Mouse (Mus musculus) hindbrain, embryonic 13.5 days (tissue): ENCODE results near the gene Dnm1l. TPM values are rescaled to one million over a fixed set of nuclear protein-coding genes. Genes with fewer than 3 reads are reported as not detected.
"Not testable (repeated sequence)": the region's sequence is repeated elsewhere in the genome, so short reads cannot be mapped to it uniquely, and the experiment has no call there.

Experiments used
- ATAC-seq: fragments of 200-750 bp; cut with Nextera tagmentation; 2 replicates; pipeline ENCODE4 v1.8.0; 2017; ENCODE audit warnings: moderate TSS enrichment; ENCODE audit not compliant: low FRiP score
- H3K27ac ChIP-seq: fragments of 300-500 bp; sonication (generic); 2 replicates; pipeline ENCODE4 v1.5.1; 2015; ENCODE audit warnings: inconsistent platforms, mild to moderate bottlenecking, moderate library complexity
- H3K27me3 ChIP-seq: fragments of 300-500 bp; sonication (generic); 2 replicates; pipeline ENCODE4 v1.6.1; 2015; ENCODE audit warnings: mild to moderate bottlenecking, inconsistent platforms
- H3K36me3 ChIP-seq: fragments of 300-500 bp; sonication (generic); 2 replicates; pipeline ENCODE4 v1.6.1; 2015; ENCODE audit warnings: mild to moderate bottlenecking, inconsistent platforms
- H3K4me1 ChIP-seq: fragments of 300-500 bp; sonication (generic); replicated peaks from 2 replicates; pipeline ENCODE4 v1.6.1; 2015; ENCODE audit warnings: inconsistent platforms
- H3K4me2 ChIP-seq: fragments of 300-500 bp; sonication (generic); 2 replicates; pipeline ENCODE4 v1.6.1; 2015; ENCODE audit warnings: inconsistent platforms, mild to moderate bottlenecking, moderate library complexity
- H3K4me3 ChIP-seq: fragments of 300-500 bp; sonication (generic); 2 replicates; pipeline ENCODE4 v1.5.1; 2015; ENCODE audit warnings: mild to moderate bottlenecking, inconsistent platforms
- H3K9ac ChIP-seq: fragments of 300-500 bp; sonication (generic); 2 replicates; pipeline ENCODE4 v1.6.1; 2015; ENCODE audit warnings: mild to moderate bottlenecking, inconsistent platforms
- H3K9me3 ChIP-seq: fragments of 300-500 bp; sonication (generic); 2 replicates; pipeline ENCODE4 v1.6.1; 2016; ENCODE audit warnings: inconsistent platforms
- WGBS: fragments of 180-500 bp; shearing (Covaris S2); methylation state at CpG from one replicate; pipeline ENCODE4 v1.1.7; 2015; 5-methylcytosine and 5-hydroxymethylcytosine counted together
- polyA plus RNA-seq: library from polyadenylated mRNA; unstranded; fragments of >200 nt; fragmentation: Nextera tagmentation; extraction: Ambion mirVana; gene quantifications from 2 replicates; pipeline ENCODE4 v1.2.1, GENCODE M21; 2015

Dnm1l gene
- polyA plus RNA-seq = 100 and 102 TPM in 2 replicates

DNA sequence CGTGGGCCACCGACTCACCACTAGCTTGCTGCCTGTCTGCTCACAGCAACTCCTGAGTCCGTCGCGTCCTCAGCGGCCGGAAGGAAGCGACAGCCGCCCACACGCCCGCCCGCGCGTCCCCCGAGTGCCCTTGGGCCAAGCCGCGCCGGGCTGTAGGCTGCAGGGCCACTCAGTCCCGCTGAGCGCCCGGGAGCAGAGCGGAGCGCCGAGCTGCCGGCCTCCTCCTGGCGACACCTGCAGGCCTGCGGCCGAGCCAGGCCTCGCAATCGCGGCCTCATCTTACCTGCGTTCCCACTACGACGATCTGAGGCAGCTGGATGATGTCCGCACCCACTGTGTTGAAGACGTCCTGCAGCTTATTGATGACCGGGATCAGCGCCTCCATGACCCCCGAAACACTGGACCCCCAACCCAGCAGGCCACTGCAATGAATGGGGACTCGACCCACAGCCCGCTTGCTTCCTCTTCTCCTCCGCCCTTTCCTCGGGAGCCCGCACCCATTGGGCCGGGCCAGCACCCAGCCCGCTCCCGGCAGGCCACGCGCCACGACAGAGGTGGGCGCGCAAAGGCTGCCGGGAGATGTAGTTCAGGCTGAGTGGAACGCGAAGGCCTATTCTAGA is at the start of gene Dnm1l:
TSS of gene Dnm1l (minus strand) at position 479 of the 620 bp plus-strand sequence.
- Histone ChIP-seq H3K4me3 (peak within 1 kb of the TSS; percentile 90), H3K27me3 (no peaks in the 10 kb centered on the region), H3K9ac (peak within 1 kb of the TSS; percentile 92), H3K9me3 (no peaks in the 10 kb centered on the region), H3K36me3 (no peaks in the 10 kb centered on the region; the same call in 1 of the 2 replicates), H3K4me2 (peak within 1 kb of the TSS; percentile 68), H3K4me1 (peaks cover 11% of the 10 kb centered on the region), H3K27ac (peak within 1 kb of the TSS; percentile 94)
- under 1% methylated on average over 55 of the region's 55 CpGs for WGBS
- peak; percentile 100 for ATAC-seq

DNA sequence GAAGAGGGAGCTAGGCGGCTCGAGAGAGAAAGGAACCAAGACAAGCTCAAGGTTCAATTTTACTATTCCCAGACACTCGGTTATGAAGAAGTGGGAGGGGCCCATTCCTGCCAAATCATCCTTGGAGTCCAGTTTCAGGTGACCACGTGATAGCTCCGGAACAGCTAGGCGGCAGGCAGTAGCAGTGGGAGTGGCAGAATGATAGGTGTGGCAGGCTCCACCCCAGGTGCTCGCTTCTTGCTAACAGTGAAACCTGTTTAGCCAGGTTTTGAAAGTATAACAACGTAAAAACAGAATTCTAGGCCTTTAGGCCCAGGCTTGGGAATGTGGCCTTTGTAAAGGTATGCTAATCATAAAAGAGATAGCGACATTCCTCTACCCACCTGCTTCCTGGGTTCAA is 8.5 kb upstream of the Dnm1l start:
- not testable (repeated sequence) for H3K27me3 ChIP-seq, ATAC-seq, H3K4me2 ChIP-seq, H3K4me1 ChIP-seq, H3K9ac ChIP-seq, H3K36me3 ChIP-seq, H3K27ac ChIP-seq, H3K4me3 ChIP-seq, H3K9me3 ChIP-seq
- 72% methylated on average over 9 of the region's 9 CpGs for WGBS

GRCm38 (mm10) chr16:16359101-16359482 is 333 bp upstream of the Dnm1l start:
- Histone ChIP-seq H3K4me3 (peak overlapping the region; percentile 90), H3K4me1 (peaks cover 11% of the 10 kb centered on the region), H3K9ac (peak overlapping the region; percentile 92; the same call in 1 of the 2 replicates), H3K4me2 (peak overlapping the region; percentile 39)
- WGBS = 58% methylated on average over 9 of the region's 9 CpGs
- not testable (repeated sequence) for ATAC-seq, H3K9me3 ChIP-seq, H3K36me3 ChIP-seq, H3K27me3 ChIP-seq, H3K27ac ChIP-seq

DNA sequence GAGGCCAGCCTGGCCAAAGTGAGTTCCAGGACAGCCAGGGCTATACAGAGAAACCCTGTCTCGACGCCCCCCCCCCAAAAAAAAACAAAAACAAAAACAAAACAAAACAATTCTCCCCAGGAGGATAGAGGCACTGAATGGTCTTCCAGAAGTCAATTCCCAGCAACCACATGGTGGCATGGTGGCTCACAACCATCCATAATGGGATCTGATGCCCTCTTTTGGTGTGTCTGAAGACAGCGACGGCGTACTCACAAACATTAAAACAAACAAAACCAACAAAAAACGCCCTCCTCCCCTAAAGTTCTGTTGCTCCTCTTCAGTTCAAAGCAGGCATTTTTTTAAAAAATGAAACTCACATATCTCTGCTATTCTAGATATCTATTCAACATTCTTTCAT is 851 bp downstream of the Dnm1l start:
- H3K9me3 ChIP-seq = 0 out of 2 replicates have a peak, but pooled peaks cover 1% of the 10 kb centered on the region
- 8% methylated on average over 6 of the region's 6 CpGs for WGBS
- peaks cover 2% of the 10 kb centered on the region for H3K36me3 ChIP-seq
- peaks cover 11% of the 10 kb centered on the region for H3K4me1 ChIP-seq
- peak overlapping the region; percentile 92 for H3K9ac ChIP-seq
- no peak for ATAC-seq
- peak overlapping the region; percentile 94; the same call in 1 of the 2 replicates for H3K27ac ChIP-seq
- peak overlapping the region; percentile 90 for H3K4me3 ChIP-seq
- H3K27me3 ChIP-seq = no peaks in the 10 kb centered on the region
- peak overlapping the region; percentile 68 for H3K4me2 ChIP-seq

DNA sequence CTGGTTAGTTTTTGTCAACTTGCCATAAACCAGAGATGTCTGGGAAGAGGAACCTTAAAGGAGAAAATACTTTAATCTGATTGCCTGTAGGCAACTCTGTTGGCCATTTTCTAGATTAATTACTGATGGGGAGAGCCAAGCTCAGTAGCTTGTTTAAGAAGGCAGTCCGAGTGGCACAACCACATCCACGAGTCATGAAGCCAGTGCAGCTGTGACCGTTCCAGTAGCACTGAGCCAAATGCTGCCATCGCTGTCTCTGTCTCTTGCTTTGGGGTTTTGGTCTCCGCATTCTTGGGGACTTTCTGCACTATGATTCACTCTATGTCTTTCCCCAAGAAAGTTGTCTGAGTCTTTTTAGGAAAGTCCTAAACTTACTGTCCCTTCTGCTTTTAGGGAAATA is 12.3 kb downstream of the Dnm1l start:
- no peaks in the 10 kb centered on the region for H3K27me3 ChIP-seq
- ATAC-seq = no peak
- no peaks in the 10 kb centered on the region for H3K4me1 ChIP-seq
- no peaks in the 10 kb centered on the region for H3K9me3 ChIP-seq
- no peak overlapping the region for H3K4me2 ChIP-seq
- no peak overlapping the region for H3K9ac ChIP-seq
- H3K27ac ChIP-seq = no peak overlapping the region
- H3K36me3 ChIP-seq = peaks cover 8% of the 10 kb centered on the region; the same call in 1 of the 2 replicates
- WGBS = 92% methylated on average over 5 of the region's 5 CpGs
- H3K4me3 ChIP-seq = no peak overlapping the region

DNA sequence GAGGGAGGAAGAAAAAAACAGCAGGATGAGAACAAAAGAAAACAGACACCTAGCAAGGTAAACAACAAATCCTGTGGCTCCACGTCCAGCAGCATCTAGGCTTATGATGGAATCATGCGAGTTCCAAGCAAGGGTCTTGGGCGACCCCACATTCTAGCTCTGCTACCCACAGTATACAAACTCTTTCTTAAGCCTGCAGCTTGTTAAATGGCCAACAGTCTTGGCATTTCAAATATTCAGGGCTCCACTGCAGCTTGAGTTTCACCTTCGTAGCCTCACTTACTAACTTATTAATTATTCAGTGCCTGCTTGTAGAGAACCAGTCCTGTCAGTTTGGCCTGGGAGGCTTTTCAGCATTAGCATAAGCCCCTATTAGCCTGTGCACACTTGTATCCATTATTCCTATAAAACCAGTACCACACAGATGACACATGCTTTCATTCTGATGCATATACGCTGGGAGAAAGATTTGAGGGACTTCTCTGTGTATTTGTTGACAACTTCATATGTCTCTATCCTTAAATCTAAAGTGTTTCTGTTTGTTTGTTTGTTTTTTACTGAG is 32.9 kb downstream of the Dnm1l start:
- peaks cover 61% of the 10 kb centered on the region for H3K36me3 ChIP-seq
- no peaks in the 10 kb centered on the region for H3K9me3 ChIP-seq
- no peak overlapping the region for H3K27ac ChIP-seq
- no peaks in the 10 kb centered on the region for H3K4me1 ChIP-seq
- H3K9ac ChIP-seq = no peak overlapping the region
- ATAC-seq = no peak
- no peaks in the 10 kb centered on the region for H3K27me3 ChIP-seq
- H3K4me2 ChIP-seq = no peak overlapping the region
- no peak overlapping the region for H3K4me3 ChIP-seq
- WGBS = 82% methylated on average over 5 of the region's 5 CpGs

GRCm38 (mm10) chr16:16311319-16311718 is 47.4 kb downstream of the Dnm1l start:
- 86% methylated on average over 5 of the region's 5 CpGs for WGBS
- Histone ChIP-seq H3K9me3 (no peaks in the 10 kb centered on the region), H3K36me3 (peaks cover 58% of the 10 kb centered on the region), H3K27ac (no peak overlapping the region), H3K4me1 (no peaks in the 10 kb centered on the region), H3K4me2 (no peak overlapping the region), H3K9ac (no peak overlapping the region), H3K27me3 (no peaks in the 10 kb centered on the region), H3K4me3 (no peak overlapping the region)
- no peak for ATAC-seq

DNA sequence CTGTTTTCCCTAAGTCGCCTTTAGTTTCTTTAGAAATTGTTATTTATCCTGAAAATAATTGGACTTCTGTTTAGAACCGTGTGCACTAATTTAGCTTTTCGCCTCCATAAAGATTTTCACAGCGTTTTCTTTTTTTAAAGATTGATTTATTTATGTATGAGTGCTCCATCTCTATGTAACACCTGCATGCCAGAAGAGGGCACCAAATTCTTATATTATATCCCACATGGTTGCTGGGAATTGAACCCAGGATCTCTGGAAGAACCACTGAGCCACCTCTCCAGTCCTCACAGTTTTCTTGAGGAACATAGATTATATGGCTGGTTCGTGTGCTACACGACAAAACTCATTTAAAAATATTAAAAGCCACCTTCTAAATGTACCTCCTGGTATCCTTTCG is 54.9 kb downstream of the Dnm1l start:
- Histone ChIP-seq H3K27ac (no peak overlapping the region), H3K36me3 (peaks cover 9% of the 10 kb centered on the region), H3K9me3 (no peaks in the 10 kb centered on the region), H3K4me1 (peaks cover 15% of the 10 kb centered on the region), H3K9ac (peak overlapping the region; percentile 85), H3K4me3 (peak overlapping the region; percentile 96), H3K4me2 (peak overlapping the region; percentile 84), H3K27me3 (no peaks in the 10 kb centered on the region)
- WGBS = 18% methylated on average over 7 of the region's 7 CpGs
- ATAC-seq = no peak

GRCm38 (mm10) chr16:16303138-16303827 is 55.5 kb downstream of the Dnm1l start:
- Histone ChIP-seq H3K4me3 (peak overlapping the region; percentile 96), H3K4me1 (peaks cover 15% of the 10 kb centered on the region), H3K27me3 (no peaks in the 10 kb centered on the region), H3K27ac (peak overlapping the region; percentile 92), H3K36me3 (peaks cover 9% of the 10 kb centered on the region), H3K9me3 (no peaks in the 10 kb centered on the region), H3K4me2 (peak overlapping the region; percentile 84), H3K9ac (peak overlapping the region; percentile 85)
- peak; percentile 82 for ATAC-seq
- WGBS = under 1% methylated on average over 54 of the region's 61 CpGs

DNA sequence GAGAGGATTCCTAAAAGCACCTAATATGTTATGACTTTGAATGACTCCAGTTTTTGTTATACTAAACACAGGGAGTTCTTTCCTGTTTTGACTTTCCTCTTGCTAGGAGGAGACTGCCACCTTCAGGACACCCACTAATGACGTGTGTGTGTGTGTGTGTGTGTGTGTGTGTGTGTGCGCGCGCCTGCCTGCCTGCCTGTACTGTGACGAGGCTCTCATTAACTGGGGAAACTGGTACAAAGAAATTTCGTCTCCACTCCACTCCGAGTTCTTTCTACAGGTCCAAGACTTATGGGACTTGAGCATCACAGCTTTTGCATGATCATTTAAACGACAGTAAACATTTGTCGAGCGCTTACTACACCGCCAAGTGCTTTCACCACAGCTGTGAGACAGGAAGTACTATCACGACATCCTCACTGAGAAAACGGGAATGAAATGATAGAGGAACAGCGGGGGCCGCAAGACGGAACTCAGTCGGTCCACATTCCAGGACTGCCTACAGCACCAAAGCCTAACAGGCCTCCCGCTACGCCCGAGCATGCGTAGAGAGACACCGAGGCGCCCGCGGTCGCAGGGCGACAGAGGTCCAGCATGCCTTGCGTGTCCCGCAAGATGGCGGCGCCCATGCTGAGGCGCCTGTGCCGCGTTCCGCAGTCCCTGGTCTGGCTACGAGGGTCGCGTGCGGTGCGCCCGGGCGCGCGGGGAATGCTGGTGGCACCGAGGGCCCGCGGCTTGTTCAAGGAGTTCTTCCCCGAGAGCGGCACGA is 56.2 kb downstream of the Dnm1l start, which contains the start of gene Yars2:
TSS of gene Yars2 (plus strand) at position 597 of the 769 bp plus-strand sequence.
- peak; percentile 99 for ATAC-seq
- peaks cover 15% of the 10 kb centered on the region for H3K4me1 ChIP-seq
- peak within 1 kb of the TSS; percentile 96 for H3K4me3 ChIP-seq
- 0% methylated on average over 50 of the region's 50 CpGs for WGBS
- peak within 1 kb of the TSS; percentile 85 for H3K9ac ChIP-seq
- H3K36me3 ChIP-seq = peaks cover 6% of the 10 kb centered on the region
- peak within 1 kb of the TSS; percentile 84 for H3K4me2 ChIP-seq
- H3K9me3 ChIP-seq = no peaks in the 10 kb centered on the region
- H3K27ac ChIP-seq = peak within 1 kb of the TSS; percentile 92
- no peaks in the 10 kb centered on the region for H3K27me3 ChIP-seq

- no peak overlapping the region for H3K27ac ChIP-seq
- H3K9me3 ChIP-seq = no peaks in the 10 kb centered on the region
- no peak overlapping the region for H3K4me3 ChIP-seq
- ATAC-seq = no peak
- H3K4me2 ChIP-seq = no peak overlapping the region
- 89% methylated on average over 6 of the region's 6 CpGs for WGBS
- H3K9ac ChIP-seq = no peak overlapping the region
- H3K27me3 ChIP-seq = no peaks in the 10 kb centered on the region
- H3K4me1 ChIP-seq = peaks cover 5% of the 10 kb centered on the region; the same call in 1 of the 2 replicates
- no peaks in the 10 kb centered on the region for H3K36me3 ChIP-seq
These were observed 85.0 kb downstream of the Dnm1l start for GRCm38 (mm10) chr16:16273752-16274151.

- Histone ChIP-seq H3K4me1 (peaks cover 5% of the 10 kb centered on the region; the same call in 1 of the 2 replicates), H3K27me3 (no peaks in the 10 kb centered on the region), H3K9me3 (no peaks in the 10 kb centered on the region), H3K27ac (no peak overlapping the region), H3K4me3 (no peak overlapping the region), H3K4me2 (no peak overlapping the region), H3K9ac (no peak overlapping the region), H3K36me3 (no peaks in the 10 kb centered on the region)
- ATAC-seq = no peak
- WGBS = 29% methylated on average over 3 of the region's 3 CpGs
These were observed 85.8 kb downstream of the Dnm1l start for GRCm38 (mm10) chr16:16272978-16273377.
